Mouse (Mus musculus): Measurements from ENCODE around the gene Prcd. TPM values are rescaled to one million over a fixed set of nuclear protein-coding genes. Genes with fewer than 3 reads are reported as not detected.

Gene Prcd
- total RNA-seq, 2 experiments from 2014 or later, result 5.2 to 5.5 TPM

DNA sequence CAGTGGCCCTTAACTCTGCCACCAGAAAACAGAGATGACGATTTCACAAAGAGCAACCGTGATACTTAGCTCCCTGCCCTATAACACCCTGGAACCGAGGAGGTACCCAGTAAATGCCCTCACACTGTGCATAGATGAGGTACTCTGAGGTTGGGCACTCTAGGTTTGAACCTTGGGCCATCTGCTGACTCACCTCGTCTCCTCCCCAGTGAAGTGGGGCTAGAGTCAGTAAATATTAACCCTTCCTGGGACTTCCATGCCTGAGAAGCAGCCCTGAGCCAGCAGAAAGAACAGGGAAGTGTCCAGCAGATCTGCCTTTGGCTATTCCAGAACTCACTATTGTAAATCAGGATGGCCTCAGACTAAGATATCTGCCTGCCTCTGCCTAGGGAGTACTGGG, 30.4 kb downstream of the Prcd start:
- DNase-seq (ENCODE audit: low spot score in 2 of 2), result no peak

DNA sequence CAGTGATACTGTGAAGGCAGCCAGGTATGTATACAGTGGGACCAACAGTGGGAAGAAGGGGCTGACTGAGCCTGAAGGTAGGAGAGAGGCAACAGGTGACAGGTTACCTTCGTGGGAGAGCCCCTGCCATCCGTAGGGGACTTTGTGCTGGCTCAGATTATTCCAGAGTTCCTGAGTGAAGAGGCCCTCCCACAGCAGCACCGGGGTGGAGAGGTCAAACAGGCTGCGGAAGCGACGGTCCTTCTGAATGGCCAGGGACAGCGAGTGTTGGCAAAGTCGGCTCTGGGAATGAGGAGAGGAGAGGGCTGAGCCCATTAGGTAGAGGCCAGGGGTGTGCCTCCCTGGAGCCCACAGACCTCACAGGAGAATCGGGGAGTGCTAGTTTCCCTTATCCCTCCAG, 32.4 kb downstream of the Prcd start:
- no peak for DNase-seq (ENCODE audit: low spot score in 2 of 2)

GRCm38 (mm10) chr11:116687897-116688296, 34.6 kb downstream of the Prcd start:
- DNase-seq (ENCODE audit: low spot score in 2 of 2), result no peak

- no peak for DNase-seq (ENCODE audit: low spot score in 2 of 2)
These were observed 36.3 kb downstream of the Prcd start for GRCm38 (mm10) chr11:116689622-116690021.

DNA sequence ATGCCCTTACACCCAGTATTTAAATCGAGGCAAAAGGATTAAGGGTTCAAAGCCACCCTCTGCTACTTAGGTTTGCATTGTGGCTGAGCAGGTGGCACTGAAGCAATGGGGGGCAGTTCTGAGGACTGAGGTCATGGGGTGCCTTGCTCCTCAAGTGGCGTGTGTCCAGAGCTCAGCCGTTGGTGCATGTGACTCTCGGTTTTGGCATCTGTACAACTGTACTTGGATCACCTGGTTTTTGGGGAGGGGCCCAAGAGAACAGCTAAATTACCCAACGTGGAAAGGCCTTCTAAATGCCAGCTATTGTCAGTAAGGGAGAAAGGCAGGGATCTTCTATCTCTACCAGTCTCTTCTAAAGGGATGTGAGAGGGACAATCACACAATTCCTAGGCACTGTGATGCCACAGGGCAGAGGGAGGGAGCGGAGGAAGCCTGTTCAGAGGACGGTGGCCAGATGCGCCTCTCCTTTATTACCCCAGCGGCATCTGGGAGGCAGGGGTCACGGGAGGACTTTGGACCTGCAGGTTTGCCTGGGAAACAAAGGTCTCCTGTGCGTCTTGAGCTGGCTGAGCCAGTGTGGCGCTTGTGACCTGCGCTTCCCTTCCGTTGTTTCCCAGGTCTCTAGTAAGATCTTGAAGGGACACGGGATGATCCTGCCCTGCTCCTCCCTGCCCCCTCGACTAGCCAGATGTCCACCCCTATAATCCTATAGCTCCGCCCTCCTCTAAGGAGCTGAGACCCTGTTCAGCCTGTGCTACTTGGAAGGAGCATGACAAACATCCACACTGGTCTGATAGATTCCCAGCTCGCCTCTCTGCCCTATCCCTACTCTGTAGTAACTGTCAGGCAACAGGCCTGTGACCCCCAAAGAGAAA, 37.6 kb downstream of the Prcd start:
- DNase-seq (ENCODE audit: low spot score in 2 of 2), result no peak

DNA sequence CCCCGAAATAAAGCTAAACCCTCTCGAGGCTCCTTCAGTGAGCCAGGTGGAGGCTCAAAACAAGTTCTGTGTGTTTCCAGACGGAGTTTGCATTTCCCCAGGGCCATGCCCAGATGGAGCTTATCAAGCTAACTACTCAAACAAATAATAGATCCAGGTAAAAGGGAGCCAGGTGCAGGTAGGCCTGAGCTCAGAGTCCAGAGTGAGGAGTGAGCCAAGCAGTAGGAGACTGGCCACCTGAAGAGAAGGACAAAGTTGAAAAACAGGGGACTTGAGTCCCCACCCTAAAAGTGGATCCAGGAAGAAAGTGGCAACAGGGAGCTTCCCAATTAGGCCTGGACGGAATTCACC, 40.5 kb downstream of the Prcd start:
- no peak for DNase-seq (ENCODE audit: low spot score in 2 of 2)

GRCm38 (mm10) chr11:116694250-116695193, 41.2 kb downstream of the Prcd start:
- no peak for DNase-seq (ENCODE audit: low spot score in 2 of 2)

DNA sequence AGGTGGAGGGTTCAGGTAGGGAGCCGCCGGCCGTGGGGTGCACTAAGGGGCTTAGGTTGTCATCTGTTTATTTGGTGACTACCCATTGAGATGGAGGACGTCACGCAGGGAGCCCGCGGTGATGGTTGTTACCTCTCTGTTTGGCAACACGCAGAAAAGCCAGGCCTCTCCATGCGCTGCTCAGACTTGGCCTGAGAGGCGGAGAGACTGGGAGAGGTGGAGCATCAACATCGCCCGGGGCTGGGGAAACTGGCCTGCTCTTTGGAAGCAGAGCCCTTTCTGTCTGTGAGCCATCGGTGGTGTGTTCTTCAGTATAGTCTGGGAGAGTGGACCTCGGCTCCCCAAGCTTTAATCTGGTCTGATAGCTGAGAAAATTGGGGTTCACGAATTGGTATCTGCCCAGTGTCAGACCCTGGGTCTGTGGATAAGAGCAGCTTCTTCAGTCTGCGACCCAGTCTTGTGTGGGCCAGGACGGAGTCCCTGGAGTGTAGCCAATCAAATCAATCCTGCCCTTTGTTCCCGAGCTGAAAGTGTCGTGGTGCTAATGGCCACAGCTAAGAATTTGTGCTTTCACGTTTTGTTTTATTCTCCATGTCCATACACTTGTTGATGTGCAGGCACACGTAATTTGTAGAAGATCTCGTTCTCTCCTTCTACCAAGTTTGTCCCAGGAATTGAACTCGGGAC, 42.0 kb downstream of the Prcd start:
- no peak for DNase-seq (ENCODE audit: low spot score in 2 of 2)

DNA sequence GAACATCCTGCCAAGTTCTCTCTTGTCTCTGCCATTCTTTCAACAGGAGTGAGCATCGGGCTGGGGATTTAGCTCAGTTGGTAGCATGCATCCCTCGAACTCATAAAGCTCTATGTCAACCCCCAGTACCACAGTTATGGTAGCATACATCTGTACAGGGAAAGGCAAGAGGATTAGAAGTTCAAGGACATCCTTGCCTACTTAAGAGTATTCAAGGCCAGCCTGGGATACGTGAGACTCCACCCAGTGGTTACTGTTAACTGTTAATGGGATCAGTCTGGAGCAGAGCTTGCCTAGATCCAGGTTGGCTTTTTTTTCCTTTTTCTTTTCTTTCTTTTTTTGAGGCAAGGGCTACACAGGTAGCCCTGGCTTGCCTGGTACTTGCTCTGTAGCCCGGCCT, 43.1 kb downstream of the Prcd start:
- no peak for DNase-seq (ENCODE audit: low spot score in 2 of 2)

DNA sequence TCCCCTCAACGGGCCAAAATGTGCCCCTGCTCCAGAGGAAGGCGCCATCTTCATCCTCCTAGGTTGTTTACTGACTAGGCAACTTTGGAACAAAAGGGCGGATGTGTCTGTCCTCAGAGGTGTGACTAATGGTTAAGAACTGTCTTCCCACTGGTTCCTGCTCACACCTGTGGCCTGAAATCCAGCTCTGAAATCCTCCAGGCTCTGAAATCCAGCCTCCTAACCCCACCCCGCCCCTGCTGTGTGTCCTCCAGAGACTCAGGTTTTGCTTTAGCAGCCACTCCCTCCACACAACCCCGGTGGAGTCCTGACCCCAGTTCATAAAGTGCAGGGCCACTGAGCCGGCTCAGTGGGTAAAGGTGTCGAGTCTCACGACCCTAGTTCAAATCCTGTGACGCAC, 44.2 kb downstream of the Prcd start:
- no peak for DNase-seq (ENCODE audit: low spot score in 2 of 2)

- no peak for DNase-seq (ENCODE audit: low spot score in 2 of 2)
These were observed 48.1 kb downstream of the Prcd start for GRCm38 (mm10) chr11:116701377-116701841.

GRCm38 (mm10) chr11:116704336-116705035, 51.2 kb downstream of the Prcd start:
- no peak for DNase-seq (ENCODE audit: low spot score in 2 of 2)

GRCm38 (mm10) chr11:116705204-116705608, 51.9 kb downstream of the Prcd start:
- DNase-seq (ENCODE audit: low spot score in 2 of 2), result no peak

DNA sequence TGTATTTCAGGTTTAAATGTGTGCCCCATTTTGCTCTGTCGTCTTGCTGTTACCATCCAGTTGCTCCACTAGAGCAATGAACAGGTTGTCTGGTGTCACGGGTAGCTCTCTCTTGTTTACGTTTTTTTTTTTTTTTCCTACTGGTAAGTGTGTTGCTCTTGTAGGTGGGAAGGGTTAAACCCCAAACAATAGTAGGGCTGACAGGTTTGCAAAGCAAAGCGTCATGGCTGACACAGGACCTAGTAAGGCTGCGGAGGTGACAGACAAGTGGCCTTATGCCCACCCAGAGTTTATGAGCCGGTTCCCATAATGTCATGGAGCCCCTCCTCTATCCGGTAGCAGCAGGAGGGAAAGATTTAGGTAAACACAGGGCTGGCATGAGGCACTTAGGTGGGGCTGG, 53.0 kb downstream of the Prcd start:
- DNase-seq (ENCODE audit: low spot score in 2 of 2), result no peak

- no peak for DNase-seq (ENCODE audit: low spot score in 2 of 2)
These were observed 56.8 kb downstream of the Prcd start for GRCm38 (mm10) chr11:116710171-116710570.

DNA sequence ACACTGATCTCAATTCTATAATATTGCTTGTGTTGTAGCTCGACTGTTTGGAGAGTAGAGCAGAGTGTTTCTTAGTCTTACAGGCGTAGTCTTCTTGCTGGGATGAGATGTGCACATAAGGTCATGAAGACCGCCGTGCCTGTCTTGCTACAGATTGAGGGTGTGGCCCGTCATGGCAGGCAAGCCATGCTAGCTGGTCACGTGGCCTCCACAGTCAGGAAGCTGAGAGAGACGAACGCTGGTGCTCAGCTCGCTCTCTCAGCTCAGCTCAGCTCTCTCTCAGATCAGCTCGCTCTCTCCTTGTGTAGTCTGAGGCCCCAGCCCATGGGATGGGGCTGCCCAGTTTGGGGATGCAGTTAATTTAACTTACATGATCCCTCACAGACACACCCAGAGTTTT, 57.5 kb downstream of the Prcd start:
- DNase-seq (ENCODE audit: low spot score in 2 of 2), result no peak

DNA sequence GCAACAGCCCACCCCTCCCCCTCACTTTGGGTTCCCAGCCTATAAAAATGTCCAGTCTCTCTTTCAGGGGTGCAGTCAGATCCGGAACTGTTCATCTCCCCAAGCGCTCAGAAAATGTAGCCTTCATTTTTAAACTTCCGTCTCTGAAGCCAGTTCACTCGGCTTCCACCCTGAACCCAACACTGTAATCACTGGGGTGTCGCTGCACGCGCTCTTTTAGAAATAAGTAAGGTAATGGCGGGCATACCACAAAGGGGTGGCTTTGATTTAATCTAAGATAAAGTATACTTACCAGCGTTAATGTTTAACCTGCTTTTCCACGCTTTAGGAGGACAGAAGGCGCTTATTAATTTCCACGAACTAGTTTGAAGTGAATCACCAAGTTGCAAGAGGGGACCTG, 60.7 kb downstream of the Prcd start:
- no peak for DNase-seq (ENCODE audit: low spot score in 2 of 2)

All from adrenal gland, postnatal 4 days (tissue).